Mouse (Mus musculus): Measurements from ENCODE around the gene Vmn1r234. TPM values are rescaled to one million over a fixed set of nuclear protein-coding genes. Genes with fewer than 3 reads are reported as not detected.

The Vmn1r234 gene
- total and polyA plus RNA-seq, 3 experiments: not detected

DNA sequence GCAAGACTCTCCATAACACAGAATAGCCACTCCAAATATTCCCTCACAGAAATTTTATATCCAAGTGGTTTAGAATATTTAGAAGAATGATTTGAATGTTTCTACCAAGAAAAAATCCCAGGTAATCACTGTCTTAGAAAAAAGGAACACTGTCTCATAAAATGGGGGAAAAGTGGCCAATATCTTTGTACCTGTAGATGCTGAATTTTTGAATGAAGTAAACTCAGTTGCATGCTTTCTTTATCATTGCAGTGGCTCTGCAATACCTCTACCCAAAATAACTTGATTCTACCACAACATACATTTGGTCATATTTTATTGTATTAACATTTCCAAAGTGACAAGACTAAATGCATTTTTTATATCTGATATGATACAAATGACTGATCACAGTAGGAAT, 30.2 kb downstream of the Vmn1r234 start, which contains the start of gene Vmn1r235:
Gene Vmn1r235, plus strand, starts transcription at position 301 of the 400 bp plus-strand sequence.
- Histone ChIP-seq H3K4me3 (ENCODE audit: control insufficient read depth in 1 of 2, insufficient read depth in 1 of 2, low read depth in 2 of 2, low read length in 2 of 2) (no peak within 1 kb of the TSS), H3K27ac (ENCODE audit: control insufficient read depth, low read depth, low read length) (no peak within 1 kb of the TSS), H3K9ac (ENCODE audit: control insufficient read depth, low read depth, low read length, poor library complexity, severe bottlenecking) (no peak within 1 kb of the TSS), H3K36me3 (ENCODE audit: control insufficient read depth in 1 of 2, insufficient read depth in 2 of 2, low read length in 2 of 2) (no peaks in the 10 kb centered on the region), H3K79me2 (ENCODE audit: control insufficient read depth, insufficient read depth, low read length, poor library complexity) (no peaks in the 10 kb centered on the region), H3K27me3 (ENCODE audit: control insufficient read depth in 1 of 2, insufficient read depth in 2 of 2, low read length in 2 of 2) (peaks cover 0 to 4% of the 10 kb centered on the region in 2 experiments; a peak in 2 of 4 replicates), H3K9me3 (replicated peaks; ENCODE audit: insufficient read depth, low read length) (no peaks in the 10 kb centered on the region), H3K4me1 (ENCODE audit: control insufficient read depth in 1 of 2, insufficient read depth in 2 of 2, low read length in 2 of 2) (no peaks in the 10 kb centered on the region)
- DNase-seq (ENCODE audit: low read depth, low spot score): no peak
- TF ChIP-seq MAX (IDR thresholded peaks at IDR 0.05; ENCODE audit: low read length) (no peak), CTCF (IDR thresholded peaks at IDR 0.05 in 2 of 3, conservative IDR thresholded peaks at IDR 0.05 in 1 of 3; ENCODE audit: control insufficient read depth in 1 of 3, insufficient read depth in 1 of 3, low read depth in 2 of 3, low read length in 3 of 3, poor library complexity in 1 of 3, severe bottlenecking in 1 of 3) (no peak), JUND (IDR thresholded peaks at IDR 0.05; ENCODE audit: low read depth, low read length) (no peak), POLR2AphosphoS2 (IDR thresholded peaks at IDR 0.05; ENCODE audit: low read length) (no peak), MXI1 (IDR thresholded peaks at IDR 0.05; ENCODE audit: low read depth, low read length) (no peak), ELF1 (IDR thresholded peaks at IDR 0.05; ENCODE audit: low read depth, low read length) (no peak), EP300 (IDR thresholded peaks at IDR 0.05; ENCODE audit: low read depth in 1 of 2, low read length in 2 of 2) (no peak), NRF1 (IDR thresholded peaks at IDR 0.05; ENCODE audit: insufficient read depth, low read depth, low read length, poor library complexity, severe bottlenecking) (no peak), GATA1 (IDR thresholded peaks at IDR 0.05; ENCODE audit: low read depth, low read length) (no peak), MAFK (IDR thresholded peaks at IDR 0.05; ENCODE audit: borderline replicate concordance, low read depth, low read length) (no peak), TBP (IDR thresholded peaks at IDR 0.05; ENCODE audit: low read depth, low read length) (no peak), NELFE (IDR thresholded peaks at IDR 0.05; ENCODE audit: low read depth, low read length) (no peak), RAD21 (IDR thresholded peaks at IDR 0.05; ENCODE audit: low read depth, low read length) (no peak), ZKSCAN1 (IDR thresholded peaks at IDR 0.05; ENCODE audit: low read depth, low read length) (no peak), ZNF384 (IDR thresholded peaks at IDR 0.05; ENCODE audit: low read depth, low read length) (no peak), MYC (IDR thresholded peaks at IDR 0.05; ENCODE audit: low read depth, low read length) (no peak)

DNA sequence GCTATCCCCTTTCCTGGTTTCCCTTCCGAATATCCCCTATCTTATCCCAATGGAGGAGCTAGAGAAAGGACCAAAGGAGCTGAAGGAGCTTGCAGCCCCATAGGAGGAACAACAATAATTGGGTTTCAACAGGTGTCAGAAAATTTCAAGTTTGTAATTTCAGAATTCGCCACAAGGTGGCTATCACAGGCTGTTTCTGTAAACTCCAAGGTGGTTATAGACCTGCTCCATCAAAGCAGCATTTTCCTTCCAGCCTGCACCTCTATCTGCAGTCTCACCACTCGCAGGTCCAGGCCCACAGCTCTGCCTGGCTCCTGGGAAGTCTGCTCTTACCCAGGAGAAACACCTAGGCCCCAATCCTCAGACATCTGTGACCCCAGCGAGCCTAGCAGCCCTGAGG, 46.2 kb downstream of the Vmn1r234 start:
- peak; percentile 82 for TF ChIP-seq ZC3H11A (IDR thresholded peaks at IDR 0.05; ENCODE audit: low read depth, low read length)
- no peak for TF ChIP-seq ETS1 (IDR thresholded peaks at IDR 0.05; ENCODE audit: low read depth, low read length)
- peak; percentile 80 for TF ChIP-seq RAD21 (IDR thresholded peaks at IDR 0.05; ENCODE audit: low read depth, low read length)
- no peak for TF ChIP-seq MAFK (IDR thresholded peaks at IDR 0.05; ENCODE audit: borderline replicate concordance, low read depth, low read length)
- TF ChIP-seq CHD2 (IDR thresholded peaks at IDR 0.05; ENCODE audit: low read length): no peak
- TF ChIP-seq ZMIZ1 (IDR thresholded peaks at IDR 0.05; ENCODE audit: low read depth, low read length): no peak
- no peak for TF ChIP-seq RCOR1 (IDR thresholded peaks at IDR 0.05; ENCODE audit: low read depth, low read length)
- TF ChIP-seq BHLHE40 (IDR thresholded peaks at IDR 0.05; ENCODE audit: borderline replicate concordance, low read depth, low read length): no peak
- TF ChIP-seq CTCF (IDR thresholded peaks at IDR 0.05 in 2 of 3, conservative IDR thresholded peaks at IDR 0.05 in 1 of 3; ENCODE audit: control insufficient read depth in 1 of 3, insufficient read depth in 1 of 3, low read depth in 2 of 3, low read length in 3 of 3, poor library complexity in 1 of 3, severe bottlenecking in 1 of 3): peak; percentile 26 to 83 (median 38); a peak in 5 of 6 replicates
- TF ChIP-seq SIN3A (IDR thresholded peaks at IDR 0.05; ENCODE audit: low read length): no peak
- no peak for TF ChIP-seq ZKSCAN1 (IDR thresholded peaks at IDR 0.05; ENCODE audit: low read depth, low read length)
- TF ChIP-seq NRF1 (IDR thresholded peaks at IDR 0.05; ENCODE audit: insufficient read depth, low read depth, low read length, poor library complexity, severe bottlenecking): no peak
- TF ChIP-seq SMC3 (IDR thresholded peaks at IDR 0.05; ENCODE audit: low read depth, low read length): peak; percentile 96
- no peak for TF ChIP-seq ZNF384 (IDR thresholded peaks at IDR 0.05; ENCODE audit: low read depth, low read length)
- Histone ChIP-seq H3K9ac (ENCODE audit: control insufficient read depth, low read depth, low read length, poor library complexity, severe bottlenecking) (no peak overlapping the region), H3K4me1 (ENCODE audit: control insufficient read depth in 1 of 2, insufficient read depth in 2 of 2, low read length in 2 of 2) (no peaks in the 10 kb centered on the region), H3K4me3 (ENCODE audit: control insufficient read depth in 1 of 2, insufficient read depth in 1 of 2, low read depth in 2 of 2, low read length in 2 of 2) (no peak overlapping the region), H3K79me2 (ENCODE audit: control insufficient read depth, insufficient read depth, low read length, poor library complexity) (no peaks in the 10 kb centered on the region), H3K27me3 (ENCODE audit: control insufficient read depth in 1 of 2, insufficient read depth in 2 of 2, low read length in 2 of 2) (peaks cover 0 to 11% of the 10 kb centered on the region in 2 experiments; a peak in 3 of 4 replicates), H3K27ac (ENCODE audit: control insufficient read depth, low read depth, low read length) (no peak overlapping the region), H3K36me3 (ENCODE audit: control insufficient read depth in 1 of 2, insufficient read depth in 2 of 2, low read length in 2 of 2) (no peaks in the 10 kb centered on the region), H3K9me3 (replicated peaks; ENCODE audit: insufficient read depth, low read length) (no peaks in the 10 kb centered on the region)
- peak; percentile 81 for DNase-seq (ENCODE audit: low read depth, low spot score)
